Mouse (Mus musculus) heart, embryonic 10.5 days (tissue): ENCODE results near the gene Slf2. TPM values are rescaled to one million over a fixed set of nuclear protein-coding genes. Genes with fewer than 3 reads are reported as not detected.
A peak's percentile ranks its signal among the peaks of the same experiment; 100 is the strongest.

Source experiments
- DNase-seq: peaks from one replicate; pipeline ENCODE4 v3.0.0-alpha.2; 2017; ENCODE audit warnings: low spot score
- H3K27ac ChIP-seq: fragments of 300-500 bp; sonication (generic); 2 replicates; pipeline ENCODE4 v1.5.1; 2016; ENCODE audit warnings: mild to moderate bottlenecking
- H3K27me3 ChIP-seq: fragments of 300-500 bp; sonication (generic); 2 replicates; pipeline ENCODE4 v1.6.1; 2016; ENCODE audit warnings: mild to moderate bottlenecking; ENCODE audit not compliant: poor library complexity, insufficient read depth, severe bottlenecking
- H3K36me3 ChIP-seq: fragments of 300-500 bp; sonication (generic); 2 replicates; pipeline ENCODE4 v1.6.1; 2016; ENCODE audit warnings: mild to moderate bottlenecking, moderate library complexity
- H3K4me1 ChIP-seq: fragments of 300-500 bp; sonication (generic); 2 replicates; pipeline ENCODE4 v1.6.1; 2016; ENCODE audit warnings: mild to moderate bottlenecking
- H3K4me3 ChIP-seq: fragments of 300-500 bp; sonication (generic); 2 replicates; pipeline ENCODE4 v1.5.1; 2016; ENCODE audit warnings: mild to moderate bottlenecking, moderate library complexity
- H3K9me3 ChIP-seq: fragments of 300-500 bp; sonication (generic); 2 replicates; pipeline ENCODE4 v1.6.1; 2016; ENCODE audit warnings: mild to moderate bottlenecking, moderate library complexity
- WGBS: fragments of 180-500 bp; shearing (Covaris S2); methylation state at CpG from one replicate; pipeline ENCODE4 v1.1.7; 2016; 5-methylcytosine and 5-hydroxymethylcytosine counted together
- polyA plus RNA-seq: library from polyadenylated mRNA; unstranded; fragments of >200 nt; fragmentation: Nextera tagmentation; extraction: Ambion mirVana; gene quantifications from 2 replicates; pipeline ENCODE4 v1.2.1, GENCODE M21; 2016

Gene Slf2
- polyA plus RNA-seq, 1 experiment from 2014 or later: 60.6 TPM

DNA sequence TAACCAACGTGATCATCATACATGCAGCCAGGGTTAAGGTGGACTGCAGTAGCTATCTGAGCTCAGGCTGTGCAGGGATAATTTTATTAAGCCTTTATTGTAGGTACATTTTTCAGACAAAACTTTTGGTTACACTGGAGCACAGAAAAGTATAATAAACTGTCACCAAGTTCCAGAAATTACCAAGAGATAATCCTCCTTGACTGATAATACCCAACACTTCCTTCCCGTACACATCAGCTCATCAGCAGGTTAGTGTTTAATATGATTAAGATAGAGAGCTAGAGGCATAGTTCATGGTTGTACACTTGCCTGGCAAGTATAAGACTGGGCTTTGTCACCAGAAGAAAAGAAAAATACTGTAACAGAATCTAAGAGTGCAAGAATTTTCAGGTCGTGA, 37.4 kb downstream of the Slf2 start:
- 86% methylated on average over 3 of the region's 3 CpGs for WGBS
- H3K27me3 ChIP-seq: no peaks in the 10 kb centered on the region
- no peaks in the 10 kb centered on the region for H3K9me3 ChIP-seq
- H3K36me3 ChIP-seq: peaks cover 96% of the 10 kb centered on the region
- H3K4me3 ChIP-seq: no peak overlapping the region
- H3K27ac ChIP-seq: no peak overlapping the region
- no peaks in the 10 kb centered on the region for H3K4me1 ChIP-seq
- DNase-seq: no peak

DNA sequence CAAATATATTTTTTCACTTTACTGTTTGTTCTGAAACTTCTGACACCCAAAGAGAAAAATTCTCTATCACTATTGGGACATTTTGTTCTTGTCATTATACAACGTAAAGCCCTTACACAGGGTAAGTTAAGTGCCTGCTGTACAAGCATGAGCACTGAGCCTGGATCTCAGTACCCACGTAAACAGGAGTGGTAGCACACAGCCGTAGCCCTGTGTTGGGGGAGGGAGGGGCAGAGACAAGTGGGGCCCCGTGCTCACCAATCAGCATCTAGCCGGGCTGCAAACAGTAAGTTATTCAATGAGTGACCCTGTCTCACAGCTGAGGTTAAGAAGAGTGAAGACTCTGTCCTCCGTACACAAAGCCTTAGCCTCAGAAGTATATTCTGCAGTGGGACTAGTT, 45.7 kb downstream of the Slf2 start:
- Histone ChIP-seq H3K4me1 (no peaks in the 10 kb centered on the region), H3K4me3 (no peak overlapping the region), H3K36me3 (peaks cover 100% of the 10 kb centered on the region), H3K9me3 (no peaks in the 10 kb centered on the region), H3K27ac (no peak overlapping the region), H3K27me3 (no peaks in the 10 kb centered on the region)
- peak; percentile 50 for DNase-seq
- 86% methylated on average over 6 of the region's 6 CpGs for WGBS

DNA sequence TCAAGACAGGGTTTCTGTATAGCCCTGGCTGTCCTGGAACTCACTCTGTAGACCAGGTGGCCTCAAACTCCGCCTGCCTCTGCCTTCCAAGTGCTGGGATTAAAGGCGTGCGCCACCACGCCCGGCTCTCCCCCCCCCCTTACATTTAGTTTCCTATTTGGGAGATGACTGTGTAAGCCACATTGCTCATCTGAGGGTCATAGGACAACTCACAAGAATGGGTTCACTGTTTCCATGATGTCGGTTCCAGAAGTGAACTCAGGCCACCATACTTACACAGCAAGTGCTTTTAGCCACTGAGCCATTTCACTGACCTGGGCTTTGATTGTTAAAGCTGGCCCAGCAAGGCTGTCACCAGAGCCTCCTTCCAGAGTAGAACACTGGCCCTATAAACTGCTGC, 46.2 kb downstream of the Slf2 start:
- H3K27ac ChIP-seq: no peak overlapping the region
- H3K36me3 ChIP-seq: peaks cover 100% of the 10 kb centered on the region
- no peaks in the 10 kb centered on the region for H3K4me1 ChIP-seq
- no peak overlapping the region for H3K4me3 ChIP-seq
- 86% methylated on average over 6 of the region's 6 CpGs for WGBS
- H3K9me3 ChIP-seq: no peaks in the 10 kb centered on the region
- no peaks in the 10 kb centered on the region for H3K27me3 ChIP-seq
- peak; percentile 60 for DNase-seq

DNA sequence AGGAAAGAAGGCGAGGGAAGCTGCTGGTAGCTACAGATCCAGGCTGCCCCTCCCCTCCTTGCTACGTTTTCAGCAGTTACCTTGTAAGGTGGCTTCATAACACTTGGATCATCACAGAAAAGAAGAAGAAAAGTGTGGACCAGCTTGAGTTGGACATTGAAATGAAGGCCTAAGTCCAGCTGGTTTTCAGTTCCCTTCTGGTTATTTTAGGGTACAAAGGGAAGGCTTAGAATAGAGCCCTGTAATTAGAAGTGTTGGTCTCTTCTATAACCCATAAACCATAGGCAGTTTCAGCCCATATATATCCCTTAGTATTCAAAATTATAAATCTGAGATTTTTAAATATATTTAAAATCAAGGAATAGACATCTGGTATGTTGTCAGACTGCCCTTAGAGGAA, 49.8 kb downstream of the Slf2 start:
- Histone ChIP-seq H3K27ac (no peak overlapping the region), H3K36me3 (peaks cover 72% of the 10 kb centered on the region), H3K27me3 (no peaks in the 10 kb centered on the region), H3K4me1 (peaks cover 4% of the 10 kb centered on the region; the same call in 1 of the 2 replicates), H3K9me3 (no peaks in the 10 kb centered on the region), H3K4me3 (no peak overlapping the region)
- WGBS: 87% methylated on average over 2 of the region's 2 CpGs
- DNase-seq: no peak

DNA sequence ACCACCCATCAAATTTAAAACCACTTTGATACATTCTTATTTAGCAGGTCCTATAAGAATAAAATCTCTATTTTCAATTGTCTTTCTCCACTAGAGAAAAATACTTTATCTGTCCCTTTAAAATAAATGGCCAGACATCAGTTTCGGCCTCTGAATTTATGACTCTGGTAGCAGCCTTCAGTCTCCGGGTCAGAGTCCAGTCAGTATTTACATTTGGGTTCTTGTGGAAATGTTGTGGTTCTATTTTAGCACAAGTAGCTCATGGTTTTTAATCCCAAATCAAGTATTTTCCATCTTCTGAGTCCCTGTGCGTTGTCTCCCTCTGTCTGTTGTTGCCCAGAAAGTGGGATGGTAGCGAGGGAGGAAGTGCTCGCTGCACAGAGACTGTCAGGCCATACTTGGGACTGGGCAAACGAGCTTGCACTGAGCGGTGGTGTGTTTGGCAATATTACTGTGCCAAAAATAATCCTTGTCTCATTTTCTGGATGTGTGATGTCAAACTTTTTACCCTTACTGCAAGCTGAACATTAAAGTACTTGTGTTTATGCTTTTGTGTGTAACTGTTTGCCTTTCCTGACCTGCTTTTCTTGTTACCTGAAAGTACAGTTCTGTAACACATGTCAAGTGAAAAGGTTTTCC, 51.6 kb downstream of the Slf2 start:
- WGBS: 84% methylated on average over 7 of the region's 7 CpGs

DNA sequence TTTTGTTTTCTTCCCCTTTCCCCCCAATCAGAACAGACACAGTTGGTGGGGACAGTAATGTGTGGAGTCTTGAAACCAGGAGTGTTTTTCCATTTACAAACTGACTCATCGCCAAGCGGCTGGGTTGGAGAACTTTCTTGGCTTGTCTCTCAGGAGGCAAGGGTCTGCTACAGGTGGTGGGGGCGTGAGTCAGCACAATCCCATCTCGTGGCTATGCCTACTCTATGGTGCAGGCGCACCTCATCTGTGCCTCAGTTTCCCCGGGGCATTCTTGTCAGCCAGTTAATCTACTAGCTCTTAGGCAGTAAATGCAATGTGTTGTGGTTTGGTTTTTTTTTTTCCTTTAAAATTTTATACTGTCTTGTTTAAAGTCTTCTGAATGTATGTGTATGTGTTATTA, 52.4 kb downstream of the Slf2 start:
- no peaks in the 10 kb centered on the region; the same call in 1 of the 2 replicates for H3K27me3 ChIP-seq
- WGBS: 92% methylated on average over 6 of the region's 6 CpGs
- no peak for DNase-seq
- no peak overlapping the region for H3K4me3 ChIP-seq
- peaks cover 8% of the 10 kb centered on the region; the same call in 1 of the 2 replicates for H3K4me1 ChIP-seq
- H3K9me3 ChIP-seq: no peaks in the 10 kb centered on the region
- no peak overlapping the region for H3K27ac ChIP-seq
- H3K36me3 ChIP-seq: peaks cover 46% of the 10 kb centered on the region

More for the DNA sequence above, 51.6 kb downstream of the Slf2 start:
- Histone ChIP-seq H3K36me3 (peaks cover 54% of the 10 kb centered on the region), H3K27me3 (no peaks in the 10 kb centered on the region; the same call in 1 of the 2 replicates), H3K27ac (no peak overlapping the region), H3K4me3 (no peak overlapping the region), H3K4me1 (peaks cover 7% of the 10 kb centered on the region; the same call in 1 of the 2 replicates), H3K9me3 (no peaks in the 10 kb centered on the region)
- DNase-seq: no peak

DNA sequence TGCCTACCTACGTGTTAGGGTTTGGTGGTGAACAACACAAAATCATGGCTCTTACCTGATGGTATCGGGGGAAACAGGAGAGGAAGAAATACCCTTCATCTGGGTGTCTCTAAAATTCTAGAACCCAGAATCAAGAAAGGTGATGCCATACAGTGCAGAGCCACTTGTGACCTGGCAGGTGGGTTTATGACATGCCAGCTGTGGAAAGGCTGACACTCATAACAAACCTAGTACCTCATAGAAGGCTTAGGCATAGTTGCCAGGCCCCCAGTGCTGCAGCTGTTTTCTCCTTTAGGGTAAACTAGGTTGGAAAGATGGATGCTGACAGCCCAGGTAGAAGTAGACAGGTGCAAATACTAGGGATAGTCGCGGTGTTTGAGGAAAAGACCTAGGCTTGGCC, 53.5 kb downstream of the Slf2 start:
- no peak overlapping the region for H3K4me3 ChIP-seq
- H3K36me3 ChIP-seq: peaks cover 36% of the 10 kb centered on the region
- no peaks in the 10 kb centered on the region for H3K9me3 ChIP-seq
- 92% methylated on average over 4 of the region's 4 CpGs for WGBS
- peaks cover 19% of the 10 kb centered on the region for H3K4me1 ChIP-seq
- H3K27me3 ChIP-seq: peaks cover 3% of the 10 kb centered on the region; the same call in 1 of the 2 replicates
- no peak overlapping the region for H3K27ac ChIP-seq
- no peak for DNase-seq

DNA sequence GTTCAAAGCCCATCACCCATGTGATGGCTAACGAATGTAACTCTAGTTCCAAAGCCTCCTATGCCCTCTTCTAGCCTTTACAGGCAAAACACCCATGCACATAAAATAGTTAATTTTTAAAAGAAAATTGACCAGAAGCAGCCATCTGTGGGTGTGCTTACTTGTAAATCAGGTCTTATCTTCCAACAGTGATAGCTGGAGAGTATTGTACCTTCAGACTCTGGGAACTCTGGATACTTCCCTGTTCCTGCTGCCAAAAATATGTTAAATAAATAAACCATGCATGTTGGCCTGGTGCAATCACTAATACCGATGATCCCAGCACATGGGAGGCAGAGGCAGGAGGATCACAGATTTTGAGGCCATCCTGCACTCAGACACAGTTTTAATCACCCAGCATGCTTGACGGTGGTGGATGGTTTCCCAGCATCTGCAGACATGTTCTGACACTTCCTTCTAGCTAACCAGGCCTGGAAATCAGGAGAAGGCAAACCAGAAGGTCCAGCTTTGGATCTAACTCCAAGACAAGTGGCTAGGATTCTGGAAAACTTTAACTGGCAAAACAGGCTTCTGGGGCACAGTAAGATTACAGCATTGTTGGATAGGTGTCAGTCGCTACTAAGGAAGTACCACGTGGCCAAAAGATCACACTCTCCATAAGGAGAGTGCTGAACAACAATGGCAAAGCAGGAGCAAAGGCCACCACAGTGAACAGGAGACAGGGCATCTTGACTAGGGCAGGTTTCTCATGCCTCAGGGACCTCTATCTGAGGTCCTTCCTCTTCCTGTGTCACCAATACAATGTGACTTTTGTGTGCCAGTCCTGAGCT, 54.4 kb downstream of the Slf2 start:
- WGBS: 51% methylated on average over 5 of the region's 5 CpGs
- peaks cover 28% of the 10 kb centered on the region for H3K4me1 ChIP-seq
- peaks cover 12% of the 10 kb centered on the region; the same call in 1 of the 2 replicates for H3K27me3 ChIP-seq
- no peak for DNase-seq
- H3K36me3 ChIP-seq: peaks cover 26% of the 10 kb centered on the region
- H3K4me3 ChIP-seq: no peak overlapping the region
- H3K27ac ChIP-seq: no peak overlapping the region
- H3K9me3 ChIP-seq: no peaks in the 10 kb centered on the region

DNA sequence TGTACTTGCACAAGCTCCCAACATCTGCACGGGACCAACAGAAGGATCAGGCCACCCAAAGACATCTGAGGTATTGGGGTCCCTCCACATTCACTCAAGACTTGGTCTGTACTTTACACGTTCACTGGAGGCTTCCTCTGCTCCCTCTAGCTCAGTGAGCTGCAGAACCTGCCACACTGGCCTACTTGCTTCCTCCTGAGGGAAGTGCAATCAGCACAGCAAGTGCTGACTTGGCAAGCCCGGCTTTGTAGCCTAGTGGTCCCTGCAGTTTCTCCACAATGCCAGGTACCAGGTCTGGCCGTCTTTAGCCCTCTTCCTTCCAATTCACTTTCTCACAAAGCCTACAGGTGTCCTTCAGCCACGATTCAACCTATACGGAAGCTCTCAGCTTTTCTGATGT, 56.1 kb downstream of the Slf2 start:
- H3K9me3 ChIP-seq: no peaks in the 10 kb centered on the region
- no peak overlapping the region for H3K4me3 ChIP-seq
- peaks cover 43% of the 10 kb centered on the region for H3K4me1 ChIP-seq
- peaks cover 10% of the 10 kb centered on the region for H3K36me3 ChIP-seq
- peaks cover 20% of the 10 kb centered on the region; the same call in 1 of the 2 replicates for H3K27me3 ChIP-seq
- DNase-seq: no peak
- 61% methylated on average over 6 of the region's 6 CpGs for WGBS
- no peak overlapping the region for H3K27ac ChIP-seq

DNA sequence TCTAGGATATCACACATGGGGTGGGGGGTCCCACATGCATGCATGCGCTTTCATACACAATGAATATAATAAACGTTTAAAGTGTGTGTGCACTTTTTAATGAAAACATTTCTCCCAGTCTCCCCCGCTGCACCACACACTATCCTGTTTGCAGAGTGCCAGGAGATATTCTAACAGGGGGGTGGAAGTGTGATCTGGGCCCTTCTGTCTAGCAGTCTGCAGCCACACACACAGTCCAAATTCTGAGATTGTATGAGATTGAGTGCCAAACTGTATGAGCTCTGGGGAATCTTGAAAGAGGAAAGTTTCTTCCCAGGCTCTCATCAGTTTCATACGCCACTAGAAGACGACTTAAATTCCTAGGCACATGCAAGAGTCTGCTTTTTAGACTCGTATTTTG, 56.9 kb downstream of the Slf2 start:
- 67% methylated on average over 6 of the region's 6 CpGs for WGBS
- Histone ChIP-seq H3K4me1 (peaks cover 51% of the 10 kb centered on the region), H3K9me3 (no peaks in the 10 kb centered on the region), H3K36me3 (peaks cover 8% of the 10 kb centered on the region; the same call in 1 of the 2 replicates), H3K27me3 (peaks cover 20% of the 10 kb centered on the region; the same call in 1 of the 2 replicates), H3K4me3 (no peak overlapping the region), H3K27ac (no peak overlapping the region)
- no peak for DNase-seq

DNA sequence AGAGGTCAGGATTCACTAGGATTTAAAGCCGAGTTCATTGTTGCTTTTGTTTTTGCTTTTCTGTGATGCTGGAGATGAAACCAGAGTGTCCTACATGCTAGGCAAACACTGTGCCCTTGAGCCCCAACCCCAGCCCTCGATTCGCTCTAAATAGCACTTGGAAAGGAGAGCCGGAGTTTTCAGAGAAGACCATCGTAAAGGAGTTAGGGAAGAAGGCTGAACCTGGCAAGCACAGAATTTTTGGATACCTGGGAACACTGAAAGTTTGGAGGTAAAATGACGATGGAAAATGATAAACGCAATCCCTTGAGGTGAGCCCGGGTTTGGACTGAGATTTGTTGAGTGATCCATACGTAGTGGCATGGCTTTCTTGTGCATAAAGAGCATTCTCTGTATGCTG, 57.4 kb downstream of the Slf2 start:
- Histone ChIP-seq H3K36me3 (peaks cover 5% of the 10 kb centered on the region; the same call in 1 of the 2 replicates), H3K4me1 (peaks cover 51% of the 10 kb centered on the region), H3K27ac (no peak overlapping the region), H3K9me3 (no peaks in the 10 kb centered on the region), H3K27me3 (peaks cover 20% of the 10 kb centered on the region; the same call in 1 of the 2 replicates), H3K4me3 (peak overlapping the region; percentile 75)
- DNase-seq: no peak
- 26% methylated on average over 9 of the region's 9 CpGs for WGBS

DNA sequence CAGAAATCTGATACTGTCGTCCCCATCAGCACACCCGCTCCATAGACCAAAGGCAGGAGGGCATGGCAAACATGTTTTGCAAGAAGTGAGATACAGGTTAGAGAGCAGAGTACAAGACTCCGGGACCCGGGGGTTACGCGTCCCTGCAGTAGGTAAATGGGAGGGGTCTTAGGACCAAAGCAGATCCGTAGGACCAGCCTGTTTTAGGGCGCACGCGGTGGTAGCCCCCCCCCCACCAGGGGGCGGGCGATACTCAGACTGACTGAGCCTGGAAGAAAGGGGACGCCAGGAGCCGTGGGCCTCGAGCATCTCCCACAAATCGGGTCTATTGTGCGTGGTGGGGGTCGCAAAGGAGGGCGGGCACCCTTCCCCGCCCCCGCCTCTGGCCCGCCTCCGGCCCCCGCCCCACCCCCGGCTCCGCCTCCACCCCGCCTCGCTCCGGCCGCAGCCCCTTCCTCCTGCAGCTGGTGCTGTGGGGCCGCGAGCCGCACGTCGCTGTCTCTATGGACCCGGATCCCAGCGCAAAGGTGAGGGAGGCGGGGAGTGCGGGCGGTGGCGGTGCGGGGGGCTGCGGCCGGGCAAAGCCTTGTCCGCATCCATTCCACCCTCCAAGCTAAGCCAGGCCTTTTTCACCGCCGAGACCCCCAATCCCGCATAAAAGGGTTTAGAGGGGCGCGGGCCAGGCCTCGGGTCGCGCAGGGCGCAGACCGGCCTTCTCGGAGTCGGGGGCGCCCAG, 58.0 kb downstream of the Slf2 start, which contains the start of gene Sema4g:
Gene Sema4g, plus strand, starts transcription at position 271 of the 736 bp plus-strand sequence.
- WGBS: under 1% methylated on average over 54 of the region's 58 CpGs
- no peak for DNase-seq
- H3K4me1 ChIP-seq: peaks cover 51% of the 10 kb centered on the region
- H3K27ac ChIP-seq: peak within 1 kb of the TSS; percentile 86
- H3K9me3 ChIP-seq: no peaks in the 10 kb centered on the region
- H3K36me3 ChIP-seq: 0 out of 2 replicates have a peak, but pooled peaks cover 5% of the 10 kb centered on the region
- H3K4me3 ChIP-seq: peak within 1 kb of the TSS; percentile 75
- peaks cover 20% of the 10 kb centered on the region; the same call in 1 of the 2 replicates for H3K27me3 ChIP-seq
